Mouse (Mus musculus): ENCODE measurements around the gene Kdsr.

Gene Kdsr

GRCm38 (mm10) chr1:106759572-106760435, at the start of gene Kdsr:
Gene Kdsr (minus strand): TSS chr1:106759727.
- peak; percentile 95 to 97 for DNase-seq

GRCm38 (mm10) chr1:106799931-106800330, 40.4 kb upstream of the Kdsr start:
- no peak for DNase-seq

- no peak for DNase-seq
These were observed 39.9 kb upstream of the Kdsr start for GRCm38 (mm10) chr1:106799406-106799805.

- no peak for DNase-seq
These were observed 37.7 kb upstream of the Kdsr start for GRCm38 (mm10) chr1:106796987-106797779.

- DNase-seq, result peak; percentile 88 to 92
These were observed 37.0 kb upstream of the Kdsr start, which contains the start of gene Vps4b for GRCm38 (mm10) chr1:106796542-106796924. Gene Vps4b (minus strand): TSS chr1:106796728.

- DNase-seq, result peak in 1 of 2 experiments; percentile 60
These were observed 36.4 kb upstream of the Kdsr start for GRCm38 (mm10) chr1:106795634-106796541.

- DNase-seq, result no peak
These were observed 15.4 kb upstream of the Kdsr start for GRCm38 (mm10) chr1:106774896-106775295.

GRCm38 (mm10) chr1:106774092-106774491, 14.6 kb upstream of the Kdsr start:
- DNase-seq, result no peak

GRCm38 (mm10) chr1:106768773-106769172, 9.2 kb upstream of the Kdsr start:
- DNase-seq, result no peak

- no peak for DNase-seq
These were observed 6.2 kb upstream of the Kdsr start for GRCm38 (mm10) chr1:106765771-106766170.

GRCm38 (mm10) chr1:106764846-106765245, 5.3 kb upstream of the Kdsr start:
- no peak for DNase-seq

- DNase-seq, result no peak
These were observed 4.8 kb upstream of the Kdsr start for GRCm38 (mm10) chr1:106764281-106764680.

- DNase-seq, result no peak
These were observed 1.2 kb upstream of the Kdsr start for GRCm38 (mm10) chr1:106760750-106761149.

- peak in 1 of 2 experiments; percentile 56 for DNase-seq
These were observed 574 bp downstream of the Kdsr start for GRCm38 (mm10) chr1:106758734-106759571.

- no peak for DNase-seq
These were observed 2.9 kb downstream of the Kdsr start for GRCm38 (mm10) chr1:106756633-106757032.

- DNase-seq, result no peak
These were observed 7.5 kb downstream of the Kdsr start for GRCm38 (mm10) chr1:106752013-106752412.

GRCm38 (mm10) chr1:106750656-106751055, 8.9 kb downstream of the Kdsr start:
- DNase-seq, result no peak

GRCm38 (mm10) chr1:106748555-106749315, 10.8 kb downstream of the Kdsr start:
- no peak for DNase-seq

GRCm38 (mm10) chr1:106742980-106743379, 16.5 kb downstream of the Kdsr start:
- no peak for DNase-seq

GRCm38 (mm10) chr1:106740735-106741134, 18.8 kb downstream of the Kdsr start:
- DNase-seq, result no peak

- DNase-seq, result no peak
These were observed 19.7 kb downstream of the Kdsr start for GRCm38 (mm10) chr1:106739810-106740209.

Measured in cerebellum, postnatal 25 days (tissue).